Mouse (Mus musculus): ENCODE data around the gene Camk2n1. TPM values are rescaled to one million over a fixed set of nuclear protein-coding genes. Genes with fewer than 3 reads are reported as not detected.

The Camk2n1 gene
- polyA plus RNA-seq, 1 experiment from 2014 or later: 7.4 TPM

DNA sequence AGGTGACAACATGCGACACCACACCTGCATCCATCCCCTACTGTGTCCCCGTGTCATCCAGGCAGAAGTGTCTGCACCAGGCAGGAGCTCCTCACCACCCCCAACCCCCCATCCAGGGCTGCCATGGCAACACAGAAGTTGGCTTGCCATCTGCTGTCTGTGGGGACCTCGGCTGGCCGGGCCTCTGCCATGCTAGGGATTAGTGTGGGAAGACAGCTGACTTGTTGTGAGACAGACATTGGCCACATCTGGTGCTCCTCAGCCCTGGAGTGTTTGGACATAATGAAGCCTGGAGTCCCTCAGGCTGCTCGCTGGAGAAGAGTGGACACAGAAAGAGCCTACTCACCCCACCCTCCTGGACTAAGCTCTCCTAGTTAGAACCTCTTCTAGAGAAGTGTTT, 40.8 kb downstream of the Camk2n1 start:
- peaks cover 42% of the 10 kb centered on the region for H3K4me1 ChIP-seq (ENCODE audit: control insufficient read depth, insufficient read depth, low read length)
- no peaks in the 10 kb centered on the region for H3K36me3 ChIP-seq (ENCODE audit: control insufficient read depth, insufficient read depth, low read length)
- H3K4me2 ChIP-seq (replicated peaks; ENCODE audit: low read depth, low read length): no peak overlapping the region
- ATAC-seq (ENCODE audit: low FRiP score, low TSS enrichment): peak; percentile 26; the same call in 1 of the 2 replicates
- H3K27ac ChIP-seq (ENCODE audit: low read depth, low read length): peak overlapping the region; percentile 2; the same call in 1 of the 2 replicates
- no peaks in the 10 kb centered on the region for H3K27me3 ChIP-seq (ENCODE audit: control insufficient read depth, insufficient read depth, low read length)
- 37% methylated on average over 5 of the region's 5 CpGs for WGBS
- no peaks in the 10 kb centered on the region for H3K9me3 ChIP-seq (ENCODE audit: control insufficient read depth, low read length)
- H3K4me3 ChIP-seq (ENCODE audit: low read length): no peak overlapping the region
- H3K9ac ChIP-seq (ENCODE audit: low read depth, low read length): no peak overlapping the region

DNA sequence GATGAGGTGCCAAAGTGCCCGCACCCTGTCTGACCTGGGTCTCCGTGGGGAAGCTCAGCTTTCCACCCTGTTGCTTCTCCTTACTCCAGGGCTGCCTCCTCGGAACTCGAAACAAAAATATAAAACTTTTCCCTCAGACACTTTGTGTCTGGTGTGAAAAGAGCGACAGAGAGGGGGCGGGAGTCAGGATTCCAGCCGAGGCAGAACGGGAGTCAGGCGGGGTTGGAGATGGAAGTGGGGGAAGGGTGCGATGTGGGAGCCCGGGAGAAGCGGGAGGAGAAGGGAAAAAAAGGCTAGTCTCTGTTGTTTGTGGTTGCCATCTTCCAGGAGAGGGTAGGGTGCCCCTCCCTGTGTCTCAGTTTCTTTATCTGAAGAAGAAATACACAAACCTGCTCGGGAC, 41.7 kb downstream of the Camk2n1 start:
- no peaks in the 10 kb centered on the region for H3K36me3 ChIP-seq (ENCODE audit: control insufficient read depth, insufficient read depth, low read length)
- H3K9me3 ChIP-seq (ENCODE audit: control insufficient read depth, low read length): no peaks in the 10 kb centered on the region
- peak overlapping the region; percentile 32; the same call in 1 of the 2 replicates for H3K9ac ChIP-seq (ENCODE audit: low read depth, low read length)
- peak overlapping the region; percentile 74; the same call in 1 of the 2 replicates for H3K27ac ChIP-seq (ENCODE audit: low read depth, low read length)
- no peak overlapping the region for H3K4me3 ChIP-seq (ENCODE audit: low read length)
- 6% methylated on average over 13 of the region's 13 CpGs for WGBS
- peak overlapping the region; percentile 36 for H3K4me2 ChIP-seq (replicated peaks; ENCODE audit: low read depth, low read length)
- H3K27me3 ChIP-seq (ENCODE audit: control insufficient read depth, insufficient read depth, low read length): no peaks in the 10 kb centered on the region
- no peak for ATAC-seq (ENCODE audit: low FRiP score, low TSS enrichment)
- H3K4me1 ChIP-seq (ENCODE audit: control insufficient read depth, insufficient read depth, low read length): peaks cover 42% of the 10 kb centered on the region

DNA sequence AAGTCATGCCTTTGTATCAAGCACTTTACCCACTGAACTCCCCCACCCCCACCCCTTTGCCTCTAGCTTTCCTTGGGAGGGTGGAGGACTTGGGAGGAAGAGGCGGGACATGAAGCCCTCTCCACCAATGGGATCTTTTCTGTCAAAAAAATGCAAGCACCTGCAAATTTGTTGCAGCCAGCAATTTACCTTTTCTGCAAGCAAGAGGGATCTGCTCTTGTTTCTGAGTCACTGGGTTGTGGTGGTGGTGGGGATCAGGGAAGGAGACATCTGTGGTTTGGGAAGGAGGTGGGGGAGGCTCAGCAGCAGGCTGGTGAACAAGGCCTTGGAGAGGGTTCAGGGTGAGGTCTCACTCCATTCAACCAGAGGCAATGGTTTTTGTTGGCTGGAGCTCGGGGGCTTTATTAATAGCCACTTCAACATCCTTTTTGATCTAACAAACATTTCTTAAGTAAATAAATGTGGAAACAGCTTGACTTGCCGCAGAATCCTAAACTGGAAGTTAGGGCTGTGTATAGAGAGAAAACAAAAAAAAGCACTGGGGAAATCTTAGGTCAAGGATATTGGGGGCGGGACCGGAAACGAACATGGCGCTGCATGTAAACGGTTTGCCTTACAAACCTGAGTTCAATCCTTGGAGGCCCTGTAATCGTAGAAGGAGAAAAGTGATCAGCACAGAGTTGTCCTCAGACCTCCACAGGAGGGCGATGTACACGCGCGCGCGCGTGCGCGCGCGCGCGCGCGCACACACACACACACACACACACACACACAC, 42.8 kb downstream of the Camk2n1 start:
- no peak overlapping the region for H3K4me2 ChIP-seq (replicated peaks; ENCODE audit: low read depth, low read length)
- H3K4me3 ChIP-seq (ENCODE audit: low read length): no peak overlapping the region
- no peaks in the 10 kb centered on the region for H3K9me3 ChIP-seq (ENCODE audit: control insufficient read depth, low read length)
- H3K4me1 ChIP-seq (ENCODE audit: control insufficient read depth, insufficient read depth, low read length): peaks cover 42% of the 10 kb centered on the region
- H3K27ac ChIP-seq (ENCODE audit: low read depth, low read length): peak overlapping the region; percentile 74; the same call in 1 of the 2 replicates
- no peaks in the 10 kb centered on the region for H3K36me3 ChIP-seq (ENCODE audit: control insufficient read depth, insufficient read depth, low read length)
- peak; percentile 32; the same call in 1 of the 2 replicates for ATAC-seq (ENCODE audit: low FRiP score, low TSS enrichment)
- no peaks in the 10 kb centered on the region for H3K27me3 ChIP-seq (ENCODE audit: control insufficient read depth, insufficient read depth, low read length)
- WGBS: 66% methylated on average over 24 of the region's 24 CpGs
- H3K9ac ChIP-seq (ENCODE audit: low read depth, low read length): no peak overlapping the region

DNA sequence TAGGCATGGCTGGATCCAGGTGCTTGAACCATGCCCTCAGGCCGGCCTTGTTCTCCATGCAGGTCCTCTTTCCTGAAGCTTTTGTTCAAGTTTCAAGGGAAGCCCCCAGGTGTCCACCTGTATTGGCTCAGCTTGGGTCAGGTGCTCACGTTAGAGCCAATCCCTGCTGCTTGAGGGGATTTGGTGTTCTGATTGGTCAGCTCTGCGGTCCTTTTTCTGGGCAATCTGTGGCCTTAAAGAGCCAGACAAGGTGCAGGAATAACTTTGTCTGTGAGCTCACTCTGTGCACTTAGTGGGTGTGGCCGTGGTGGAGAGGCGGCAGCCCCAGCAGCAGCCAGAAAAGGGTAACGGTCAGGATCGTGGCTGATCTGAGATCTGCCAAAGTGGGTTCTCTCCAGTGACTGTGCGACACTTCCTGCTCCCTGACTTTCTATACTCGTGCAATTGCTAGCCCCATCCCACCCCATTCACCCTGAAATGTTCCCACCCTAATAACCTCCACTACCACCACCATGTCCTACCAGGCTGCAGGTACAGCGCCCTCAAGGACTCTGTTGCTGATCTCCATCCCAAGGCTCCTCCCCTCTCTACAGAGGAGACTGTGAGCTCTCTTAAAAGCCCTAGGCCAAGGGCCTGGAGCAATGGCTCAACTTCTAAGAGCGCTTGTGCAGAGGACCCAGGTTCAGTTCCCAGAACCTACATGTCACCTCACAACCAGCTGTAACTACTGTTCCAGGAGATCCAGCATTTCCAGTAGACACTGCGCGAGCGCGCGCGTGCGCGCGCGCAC, 45.9 kb downstream of the Camk2n1 start:
- Histone ChIP-seq H3K9me3 (ENCODE audit: control insufficient read depth, low read length) (no peaks in the 10 kb centered on the region), H3K27ac (ENCODE audit: low read depth, low read length) (no peak overlapping the region), H3K9ac (ENCODE audit: low read depth, low read length) (no peak overlapping the region), H3K27me3 (ENCODE audit: control insufficient read depth, insufficient read depth, low read length) (no peaks in the 10 kb centered on the region), H3K36me3 (ENCODE audit: control insufficient read depth, insufficient read depth, low read length) (no peaks in the 10 kb centered on the region), H3K4me2 (replicated peaks; ENCODE audit: low read depth, low read length) (no peak overlapping the region), H3K4me1 (ENCODE audit: control insufficient read depth, insufficient read depth, low read length) (peaks cover 40% of the 10 kb centered on the region), H3K4me3 (ENCODE audit: low read length) (no peak overlapping the region)
- 75% methylated on average over 21 of the region's 21 CpGs for WGBS
- no peak for ATAC-seq (ENCODE audit: low FRiP score, low TSS enrichment)

DNA sequence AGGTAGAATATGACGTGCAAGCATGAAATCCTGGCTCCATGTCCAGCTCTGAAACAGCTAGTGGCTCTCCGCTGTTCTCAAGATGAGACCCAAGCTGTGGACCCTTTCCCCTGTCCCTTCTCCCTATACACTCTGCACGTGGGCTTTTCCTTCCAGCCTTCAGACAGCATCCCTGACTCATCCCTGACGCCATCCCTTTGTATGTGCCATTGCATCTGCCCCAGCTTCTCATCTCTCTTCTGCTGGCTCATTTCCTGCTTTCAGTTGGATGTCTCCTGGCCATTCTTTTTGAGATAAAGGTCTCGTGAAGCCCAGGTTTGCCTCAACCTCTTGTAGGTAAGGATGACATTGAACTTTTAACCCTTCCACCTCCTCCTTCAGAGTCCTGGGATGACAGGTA, 46.9 kb downstream of the Camk2n1 start:
- Histone ChIP-seq H3K9ac (ENCODE audit: low read depth, low read length) (no peak overlapping the region), H3K9me3 (ENCODE audit: control insufficient read depth, low read length) (no peaks in the 10 kb centered on the region), H3K4me3 (ENCODE audit: low read length) (no peak overlapping the region), H3K4me2 (replicated peaks; ENCODE audit: low read depth, low read length) (no peak overlapping the region), H3K27ac (ENCODE audit: low read depth, low read length) (no peak overlapping the region), H3K4me1 (ENCODE audit: control insufficient read depth, insufficient read depth, low read length) (peaks cover 36% of the 10 kb centered on the region), H3K36me3 (ENCODE audit: control insufficient read depth, insufficient read depth, low read length) (no peaks in the 10 kb centered on the region), H3K27me3 (ENCODE audit: control insufficient read depth, insufficient read depth, low read length) (no peaks in the 10 kb centered on the region)
- ATAC-seq (ENCODE audit: low FRiP score, low TSS enrichment): no peak
- 82% methylated on average over 5 of the region's 5 CpGs for WGBS

DNA sequence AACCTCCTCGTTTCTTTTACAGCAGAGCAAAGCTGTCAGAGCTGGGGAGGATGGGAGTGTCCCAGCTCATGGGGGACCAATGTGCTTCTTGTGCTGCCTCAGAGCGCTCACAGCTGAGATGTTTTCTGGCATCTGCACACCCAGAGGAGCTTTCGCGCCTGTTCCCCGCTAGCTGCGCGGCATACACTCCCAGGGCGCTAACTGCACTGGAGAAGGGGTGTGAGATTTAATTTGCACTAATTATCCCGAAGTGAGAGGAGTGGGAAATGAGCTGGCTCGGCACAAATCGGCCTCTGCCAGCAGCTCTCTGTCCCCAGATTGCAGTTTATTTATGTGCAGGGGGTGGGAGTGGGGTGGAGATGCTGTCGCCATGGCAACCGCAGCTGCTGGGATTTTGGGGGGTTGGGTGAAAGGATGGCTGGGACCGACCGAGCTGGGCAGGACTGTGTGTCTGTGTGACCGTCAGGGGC, 50.6 kb downstream of the Camk2n1 start:
- H3K9ac ChIP-seq (ENCODE audit: low read depth, low read length): peak overlapping the region; percentile 18; the same call in 1 of the 2 replicates
- peak; percentile 26 for ATAC-seq (ENCODE audit: low FRiP score, low TSS enrichment)
- no peak overlapping the region for H3K4me3 ChIP-seq (ENCODE audit: low read length)
- H3K4me2 ChIP-seq (replicated peaks; ENCODE audit: low read depth, low read length): peak overlapping the region; percentile 25
- WGBS: under 1% methylated on average over 16 of the region's 16 CpGs
- H3K4me1 ChIP-seq (ENCODE audit: control insufficient read depth, insufficient read depth, low read length): peaks cover 24% of the 10 kb centered on the region
- H3K9me3 ChIP-seq (ENCODE audit: control insufficient read depth, low read length): no peaks in the 10 kb centered on the region
- H3K27me3 ChIP-seq (ENCODE audit: control insufficient read depth, insufficient read depth, low read length): no peaks in the 10 kb centered on the region
- no peak overlapping the region for H3K27ac ChIP-seq (ENCODE audit: low read depth, low read length)
- no peaks in the 10 kb centered on the region for H3K36me3 ChIP-seq (ENCODE audit: control insufficient read depth, insufficient read depth, low read length)

DNA sequence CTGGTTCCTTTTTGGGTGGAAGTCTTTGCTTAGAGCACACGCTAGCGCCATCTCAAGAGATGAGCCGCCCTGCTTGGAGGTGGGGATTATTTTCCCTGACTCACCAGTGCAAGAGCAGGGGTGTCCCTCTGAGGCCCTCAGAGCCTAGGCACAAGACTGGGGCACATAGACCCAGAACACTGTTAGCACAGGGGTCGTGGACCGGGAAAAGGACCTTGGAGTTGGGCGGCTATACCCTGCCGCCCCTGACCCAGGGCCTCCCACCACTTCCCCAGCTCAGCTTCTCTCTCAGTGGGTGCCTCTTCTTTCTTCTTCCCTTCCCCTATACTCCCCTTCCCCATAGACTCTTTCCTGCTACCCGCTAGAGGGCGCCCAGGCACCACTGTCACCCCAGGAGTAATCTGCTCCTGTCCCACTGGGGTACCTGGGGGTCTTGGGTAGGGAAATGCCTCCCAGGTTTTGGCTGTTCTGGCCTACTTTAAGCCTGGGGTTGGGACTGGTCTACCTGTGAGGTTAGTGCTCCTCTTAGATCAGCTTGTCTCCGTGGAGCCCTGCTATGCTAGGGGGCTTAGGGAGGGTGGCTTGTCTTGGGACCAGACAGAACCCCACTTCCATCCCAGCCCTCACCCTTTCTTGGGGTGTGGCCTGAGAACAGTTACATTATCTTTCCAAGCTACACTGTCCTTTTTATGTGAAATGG, 51.2 kb downstream of the Camk2n1 start:
- Histone ChIP-seq H3K9ac (ENCODE audit: low read depth, low read length) (no peak overlapping the region), H3K4me2 (replicated peaks; ENCODE audit: low read depth, low read length) (peak overlapping the region; percentile 25; the same call in 1 of the 2 replicates)
- peak; percentile 61 for ATAC-seq (ENCODE audit: low FRiP score, low TSS enrichment)

DNA sequence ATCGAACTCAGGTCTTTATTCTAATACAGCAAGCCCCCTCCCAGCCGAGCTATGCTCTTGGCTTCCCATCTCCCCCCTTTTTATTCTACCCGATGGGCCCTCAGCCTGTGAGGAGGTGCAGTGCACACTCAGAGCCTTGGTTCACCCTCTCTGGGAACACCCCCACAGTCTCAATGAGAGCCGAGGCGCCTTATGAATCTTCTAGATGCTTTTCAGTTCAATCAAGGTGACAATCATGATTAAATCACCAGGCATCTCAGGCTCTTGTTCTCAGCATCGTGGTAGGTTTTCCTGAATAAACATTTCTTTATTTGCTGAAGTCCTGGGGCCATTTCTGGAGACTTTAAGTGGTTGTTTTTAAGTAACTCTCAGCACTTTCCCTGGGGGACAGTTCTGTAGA, 53.8 kb downstream of the Camk2n1 start:
- Histone ChIP-seq H3K4me3 (ENCODE audit: low read length) (no peak overlapping the region), H3K9ac (ENCODE audit: low read depth, low read length) (no peak overlapping the region), H3K27me3 (ENCODE audit: control insufficient read depth, insufficient read depth, low read length) (no peaks in the 10 kb centered on the region), H3K36me3 (ENCODE audit: control insufficient read depth, insufficient read depth, low read length) (no peaks in the 10 kb centered on the region), H3K4me2 (replicated peaks; ENCODE audit: low read depth, low read length) (no peak overlapping the region), H3K9me3 (ENCODE audit: control insufficient read depth, low read length) (no peaks in the 10 kb centered on the region), H3K4me1 (ENCODE audit: control insufficient read depth, insufficient read depth, low read length) (peaks cover 24% of the 10 kb centered on the region), H3K27ac (ENCODE audit: low read depth, low read length) (no peak overlapping the region)
- 52% methylated on average over 6 of the region's 6 CpGs for WGBS
- ATAC-seq (ENCODE audit: low FRiP score, low TSS enrichment): no peak

More for the DNA sequence above, 51.2 kb downstream of the Camk2n1 start:
- Histone ChIP-seq H3K36me3 (ENCODE audit: control insufficient read depth, insufficient read depth, low read length) (no peaks in the 10 kb centered on the region), H3K27ac (ENCODE audit: low read depth, low read length) (no peak overlapping the region), H3K9me3 (ENCODE audit: control insufficient read depth, low read length) (no peaks in the 10 kb centered on the region), H3K27me3 (ENCODE audit: control insufficient read depth, insufficient read depth, low read length) (no peaks in the 10 kb centered on the region), H3K4me3 (ENCODE audit: low read length) (no peak overlapping the region), H3K4me1 (ENCODE audit: control insufficient read depth, insufficient read depth, low read length) (peaks cover 24% of the 10 kb centered on the region)
- WGBS: 7% methylated on average over 10 of the region's 10 CpGs

Data from kidney, embryonic 14.5 days (tissue).